Mouse (Mus musculus): ENCODE measurements around the gene Gm10491.

DNA sequence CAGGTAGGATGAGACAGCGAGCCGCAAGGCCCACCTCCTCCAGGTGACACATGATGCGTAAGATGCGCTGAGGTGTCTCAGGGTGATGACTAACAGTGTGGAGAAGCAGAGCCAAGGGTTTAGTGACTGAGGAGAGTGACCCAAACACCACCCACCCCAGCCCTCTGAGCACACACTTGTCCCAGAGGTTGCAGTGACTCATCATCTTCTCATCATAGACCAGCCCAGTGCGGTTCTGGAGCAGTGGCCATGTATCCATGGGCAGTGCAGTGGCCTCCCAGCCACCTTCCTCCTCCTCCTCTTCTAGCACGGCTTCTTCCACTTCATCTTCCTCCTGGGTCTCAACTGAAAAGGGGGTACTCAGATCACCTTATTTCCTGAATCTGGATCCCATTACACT is 30.0 kb upstream of the Gm10491 start:
- TF ChIP-seq GATA1 (IDR thresholded peaks at IDR 0.05; ENCODE audit: borderline replicate concordance, low read length) (no peak), FLI1 (IDR thresholded peaks at IDR 0.05; ENCODE audit: low read length) (no peak)

All from megakaryocyte, embryonic 14.5 days (primary cell).